Mouse (Mus musculus): Measurements from ENCODE around the gene L3hypdh. TPM values are rescaled to one million over a fixed set of nuclear protein-coding genes. Genes with fewer than 3 reads are reported as not detected.

L3hypdh gene
- polyA plus RNA-seq, 2 experiments = 5.2 to 6.0 TPM

- peak; percentile 21 for ATAC-seq (ENCODE audit: insufficient read depth)
- Histone ChIP-seq H3K9ac (replicated peaks) (peak overlapping the region; percentile 78), H3K36me3 (replicated peaks; ENCODE audit: control insufficient read depth, insufficient read depth, low read depth) (no peaks in the 10 kb centered on the region), H3K4me2 (ENCODE audit: low read depth) (peak overlapping the region; percentile 90), H3K27ac (peak overlapping the region; percentile 66), H3K4me1 (replicated peaks; ENCODE audit: control insufficient read depth in 2 of 2, insufficient read depth in 2 of 2, low read length in 1 of 2) (peaks cover 0 to 3% of the 10 kb centered on the region in 2 experiments; a peak in 3 of 4 replicates), H3K4me3 (ENCODE audit: insufficient read depth in 1 of 2, low read depth in 2 of 2, low read length in 2 of 2) (peak overlapping the region; percentile 84 to 91), H3K27me3 (ENCODE audit: control insufficient read depth, insufficient read depth, low read length) (peaks cover 9% of the 10 kb centered on the region; the same call in 1 of the 2 replicates), H3K9me3 (ENCODE audit: control insufficient read depth, low read length) (no peaks in the 10 kb centered on the region)
- WGBS (ENCODE audit: insufficient replicate concordance) = 2% methylated on average over 18 of the region's 18 CpGs
- TF ChIP-seq EP300 (IDR thresholded peaks at IDR 0.05; ENCODE audit: low read depth) (no peak), CTCF (IDR thresholded peaks at IDR 0.05; ENCODE audit: low read depth) (no peak)
- DNase-seq (ENCODE audit: low read depth in 3 of 3, low spot score in 3 of 3) = no peak
Measured at GRCm38 (mm10) chr12:72086166-72086825, 1.1 kb upstream of the L3hypdh start.

DNA sequence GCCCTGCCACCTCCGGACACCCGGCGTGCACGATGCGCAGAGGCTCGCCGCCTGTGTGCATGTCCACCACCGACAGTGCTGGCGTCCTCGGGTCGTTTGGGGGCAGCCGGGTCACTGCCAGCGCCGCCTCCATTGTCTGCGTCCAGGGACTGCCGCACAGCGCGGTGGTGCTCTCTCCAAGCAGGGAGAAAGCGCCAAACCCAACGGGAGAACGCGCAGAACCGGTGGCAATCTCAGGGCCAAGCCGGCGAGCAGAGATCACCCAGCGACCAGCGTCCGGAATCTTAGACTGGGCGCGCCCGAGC is 263 bp downstream of the L3hypdh start:
- H3K4me2 ChIP-seq (ENCODE audit: low read depth) = peak overlapping the region; percentile 90
- H3K27me3 ChIP-seq (ENCODE audit: control insufficient read depth, insufficient read depth, low read length) = peaks cover 9% of the 10 kb centered on the region; the same call in 1 of the 2 replicates
- peak overlapping the region; percentile 15 for H3K9ac ChIP-seq (replicated peaks)
- H3K9me3 ChIP-seq (ENCODE audit: control insufficient read depth, low read length) = no peaks in the 10 kb centered on the region
- no peaks in the 10 kb centered on the region for H3K36me3 ChIP-seq (replicated peaks; ENCODE audit: control insufficient read depth, insufficient read depth, low read depth)
- peaks cover 0 to 3% of the 10 kb centered on the region in 2 experiments; a peak in 3 of 4 replicates for H3K4me1 ChIP-seq (replicated peaks; ENCODE audit: control insufficient read depth in 2 of 2, insufficient read depth in 2 of 2, low read length in 1 of 2)
- ATAC-seq (ENCODE audit: insufficient read depth) = no peak; the same call in 1 of the 2 replicates
- peak overlapping the region; percentile 15 for H3K27ac ChIP-seq
- TF ChIP-seq EP300 (IDR thresholded peaks at IDR 0.05; ENCODE audit: low read depth) (no peak), CTCF (IDR thresholded peaks at IDR 0.05; ENCODE audit: low read depth) (no peak)
- peak overlapping the region; percentile 53 to 91 for H3K4me3 ChIP-seq (ENCODE audit: insufficient read depth in 1 of 2, low read depth in 2 of 2, low read length in 2 of 2)
- WGBS (ENCODE audit: insufficient replicate concordance) = under 1% methylated on average over 31 of the region's 31 CpGs
- no peak for DNase-seq (ENCODE audit: low read depth in 3 of 3, low spot score in 3 of 3)

DNA sequence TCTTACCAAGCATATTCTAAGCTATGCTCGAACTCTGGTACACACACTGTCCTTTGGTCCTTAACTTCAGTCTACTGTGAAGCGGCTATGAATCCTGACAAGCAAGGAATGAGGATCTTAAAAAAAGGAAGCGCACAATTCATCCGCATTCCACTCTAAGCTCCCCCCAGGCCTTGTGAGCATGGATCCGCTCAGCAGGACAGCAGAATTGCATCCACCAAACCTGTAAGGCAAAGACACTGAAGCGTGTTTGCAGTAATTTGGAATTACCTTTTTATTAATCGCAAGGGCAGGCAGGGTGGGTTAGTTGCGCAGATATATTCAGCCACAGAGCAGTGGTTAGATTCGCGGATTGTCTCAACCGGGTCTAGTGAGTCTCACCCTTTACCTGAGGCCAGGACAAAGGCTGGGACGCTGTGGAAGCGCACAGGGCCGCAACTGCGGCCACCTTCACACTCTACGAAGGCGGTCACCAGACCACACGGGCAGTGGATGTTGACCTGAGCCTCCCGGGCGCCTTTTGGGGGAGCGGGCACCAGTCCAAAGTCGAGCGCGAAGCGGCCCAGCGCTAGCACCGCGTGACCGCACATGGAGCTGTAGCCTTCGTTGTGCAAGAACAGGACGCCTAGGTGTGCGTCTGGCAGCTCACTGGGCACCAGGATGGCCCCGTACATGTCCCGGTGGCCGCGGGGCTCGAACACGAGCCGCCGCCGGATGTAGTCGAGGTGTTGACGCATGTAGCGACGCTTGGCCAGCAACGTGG is 797 bp downstream of the L3hypdh start:
- Histone ChIP-seq H3K4me3 (ENCODE audit: insufficient read depth in 1 of 2, low read depth in 2 of 2, low read length in 2 of 2) (peak overlapping the region; percentile 53 to 91), H3K4me2 (ENCODE audit: low read depth) (peak overlapping the region; percentile 90), H3K9ac (replicated peaks) (peak overlapping the region; percentile 38), H3K9me3 (ENCODE audit: control insufficient read depth, low read length) (no peaks in the 10 kb centered on the region), H3K36me3 (replicated peaks; ENCODE audit: control insufficient read depth, insufficient read depth, low read depth) (no peaks in the 10 kb centered on the region), H3K27me3 (ENCODE audit: control insufficient read depth, insufficient read depth, low read length) (peaks cover 9% of the 10 kb centered on the region; the same call in 1 of the 2 replicates), H3K27ac (peak overlapping the region; percentile 15), H3K4me1 (replicated peaks; ENCODE audit: control insufficient read depth in 2 of 2, insufficient read depth in 2 of 2, low read length in 1 of 2) (peaks cover 0 to 3% of the 10 kb centered on the region in 2 experiments; a peak in 3 of 4 replicates)
- no peak for ATAC-seq (ENCODE audit: insufficient read depth)
- WGBS (ENCODE audit: insufficient replicate concordance) = 8% methylated on average over 46 of the region's 46 CpGs
- DNase-seq (ENCODE audit: low read depth in 3 of 3, low spot score in 3 of 3) = no peak
- TF ChIP-seq CTCF (IDR thresholded peaks at IDR 0.05; ENCODE audit: low read depth) = no peak
- no peak for TF ChIP-seq EP300 (IDR thresholded peaks at IDR 0.05; ENCODE audit: low read depth)

DNA sequence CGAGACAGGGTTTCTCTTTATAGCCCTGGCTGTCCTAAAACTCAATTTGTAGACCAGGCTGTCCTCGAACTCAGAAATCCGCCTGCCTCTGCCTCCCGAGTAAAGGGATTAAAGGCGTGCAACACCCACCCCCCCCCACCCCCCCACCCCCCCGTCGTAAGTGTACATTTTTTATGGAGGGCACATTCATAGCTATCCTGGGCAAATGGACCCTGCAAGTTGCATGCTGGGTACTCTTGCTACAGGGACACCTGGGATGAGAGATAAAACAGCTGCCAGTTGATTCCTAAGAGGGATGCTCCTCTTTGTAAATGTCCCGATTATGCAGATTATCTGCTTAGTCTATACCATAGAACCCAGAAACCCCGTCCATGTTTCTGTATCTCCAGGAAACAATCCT is 2.0 kb downstream of the L3hypdh start:
- Histone ChIP-seq H3K4me2 (ENCODE audit: low read depth) (no peak overlapping the region), H3K4me3 (ENCODE audit: insufficient read depth in 1 of 2, low read depth in 2 of 2, low read length in 2 of 2) (no peak overlapping the region), H3K36me3 (replicated peaks; ENCODE audit: control insufficient read depth, insufficient read depth, low read depth) (no peaks in the 10 kb centered on the region), H3K9ac (replicated peaks) (no peak overlapping the region), H3K4me1 (replicated peaks; ENCODE audit: control insufficient read depth in 2 of 2, insufficient read depth in 2 of 2, low read length in 1 of 2) (peaks cover 0 to 3% of the 10 kb centered on the region in 2 experiments; a peak in 3 of 4 replicates), H3K27ac (no peak overlapping the region), H3K27me3 (ENCODE audit: control insufficient read depth, insufficient read depth, low read length) (peaks cover 9% of the 10 kb centered on the region; the same call in 1 of the 2 replicates), H3K9me3 (ENCODE audit: control insufficient read depth, low read length) (no peaks in the 10 kb centered on the region)
- TF ChIP-seq EP300 (IDR thresholded peaks at IDR 0.05; ENCODE audit: low read depth) = no peak
- TF ChIP-seq CTCF (IDR thresholded peaks at IDR 0.05; ENCODE audit: low read depth) = no peak
- ATAC-seq (ENCODE audit: insufficient read depth) (no peak), DNase-seq (ENCODE audit: low read depth in 3 of 3, low spot score in 3 of 3) (no peak)
- 54% methylated on average over 9 of the region's 9 CpGs for WGBS (ENCODE audit: insufficient replicate concordance)

- no peaks in the 10 kb centered on the region for H3K9me3 ChIP-seq (ENCODE audit: control insufficient read depth, low read length)
- WGBS (ENCODE audit: insufficient replicate concordance) = 22% methylated on average over 18 of the region's 18 CpGs
- ATAC-seq (ENCODE audit: insufficient read depth) (no peak), DNase-seq (ENCODE audit: low read depth in 3 of 3, low spot score in 3 of 3) (no peak)
- H3K36me3 ChIP-seq (replicated peaks; ENCODE audit: control insufficient read depth, insufficient read depth, low read depth) = no peaks in the 10 kb centered on the region
- TF ChIP-seq CTCF (IDR thresholded peaks at IDR 0.05; ENCODE audit: low read depth) (no peak), EP300 (IDR thresholded peaks at IDR 0.05; ENCODE audit: low read depth) (no peak)
- no peak overlapping the region for H3K4me3 ChIP-seq (ENCODE audit: insufficient read depth in 1 of 2, low read depth in 2 of 2, low read length in 2 of 2)
- H3K27ac ChIP-seq = no peak overlapping the region
- H3K27me3 ChIP-seq (ENCODE audit: control insufficient read depth, insufficient read depth, low read length) = peaks cover 9% of the 10 kb centered on the region; the same call in 1 of the 2 replicates
- H3K4me2 ChIP-seq (ENCODE audit: low read depth) = peak overlapping the region; percentile 17; the same call in 1 of the 2 replicates
- H3K4me1 ChIP-seq (replicated peaks; ENCODE audit: control insufficient read depth in 2 of 2, insufficient read depth in 2 of 2, low read length in 1 of 2) = peaks cover 0 to 3% of the 10 kb centered on the region in 2 experiments; a peak in 3 of 4 replicates
- H3K9ac ChIP-seq (replicated peaks) = no peak overlapping the region
Measured at GRCm38 (mm10) chr12:72082370-72082769, 2.9 kb downstream of the L3hypdh start.
